Mouse (Mus musculus): Measurements from ENCODE around the gene Slc4a5.

Slc4a5 gene

DNA sequence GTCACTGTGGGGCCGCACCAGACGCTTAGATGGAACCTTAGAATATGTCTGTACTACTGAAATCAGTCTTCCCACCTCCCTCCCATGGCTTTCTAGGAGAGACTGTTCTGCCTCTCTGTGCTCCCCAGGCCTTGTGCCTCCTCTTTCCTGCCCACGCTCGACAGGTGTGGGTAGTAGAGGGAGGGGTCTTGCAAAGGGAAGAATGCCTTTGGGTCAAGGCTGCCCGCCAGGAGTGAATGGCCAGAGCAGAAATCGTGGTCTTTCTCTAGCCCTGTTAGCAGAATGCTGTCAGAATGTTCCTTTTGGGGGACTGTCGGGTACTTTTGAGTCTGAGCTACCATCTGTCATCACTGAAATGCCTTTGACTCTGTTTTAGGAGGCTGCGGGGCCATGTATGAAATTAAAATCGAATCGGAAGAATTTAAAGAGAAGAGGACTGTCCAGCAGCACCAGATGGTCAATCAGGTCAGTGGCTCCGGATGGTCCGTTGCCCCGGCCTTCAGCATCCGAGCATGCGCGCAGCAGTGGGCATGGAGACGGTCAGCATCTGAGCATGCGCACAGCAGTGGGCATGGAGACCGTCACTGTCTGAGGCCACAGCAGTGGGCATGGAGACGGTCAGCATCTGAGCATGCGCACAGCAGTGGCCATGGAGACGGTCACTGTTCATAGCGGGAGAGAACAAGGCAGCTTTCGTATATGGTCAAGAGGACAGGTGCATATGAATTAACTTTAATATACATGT, 133.2 kb downstream of the Slc4a5 start:
- no peak for DNase-seq

Data from thymus, postnatal 25 days (tissue).